Mouse (Mus musculus) ovary, postnatal 36 days (tissue): ENCODE data around the gene Ccdc170.
"Not testable (repeated sequence)": the region's sequence is repeated elsewhere in the genome, so short reads cannot be mapped to it uniquely, and the experiment has no call there.

Experiments used
- DNase-seq: peaks from one replicate; pipeline ENCODE4 v3.0.0; 2022; ENCODE audit warnings: low spot score, mixed read lengths

Ccdc170 gene

DNA sequence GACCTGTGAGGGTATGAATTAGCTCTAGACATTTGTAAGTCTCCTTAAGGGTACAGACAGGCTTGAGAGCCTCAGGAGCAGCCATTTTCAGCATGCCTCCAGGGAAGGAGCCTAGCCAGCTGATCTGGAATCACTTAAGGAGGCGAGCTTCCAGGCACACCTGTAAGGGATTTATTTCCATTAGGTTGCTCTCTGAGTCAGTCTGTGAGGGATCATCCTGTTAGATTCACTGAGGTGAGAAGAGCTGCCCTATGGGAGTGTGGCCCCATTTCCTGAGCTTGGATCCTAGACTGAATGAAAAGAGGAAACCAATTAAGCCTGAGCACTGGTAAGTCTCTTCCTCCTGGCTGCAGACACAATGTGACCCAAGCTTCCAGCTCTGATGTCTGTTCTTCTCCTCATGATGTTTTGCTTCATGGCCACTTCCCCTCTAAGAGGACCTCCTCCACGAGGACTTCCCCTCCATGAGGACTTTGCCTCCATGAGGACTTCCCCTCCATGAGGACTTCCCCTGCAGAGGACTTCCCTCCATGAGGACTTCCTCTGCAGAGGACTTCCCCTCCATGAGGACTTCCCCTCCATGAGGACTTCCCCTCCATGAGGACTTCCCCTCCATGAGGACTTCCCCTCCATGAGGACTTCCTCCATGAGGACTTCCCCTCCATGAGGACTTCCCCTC lies 118.6 kb downstream of the Ccdc170 start:
- no peak for DNase-seq

GRCm38 (mm10) chr10:4601612-4602011 lies 119.3 kb downstream of the Ccdc170 start:
- DNase-seq = not testable (repeated sequence)

DNA sequence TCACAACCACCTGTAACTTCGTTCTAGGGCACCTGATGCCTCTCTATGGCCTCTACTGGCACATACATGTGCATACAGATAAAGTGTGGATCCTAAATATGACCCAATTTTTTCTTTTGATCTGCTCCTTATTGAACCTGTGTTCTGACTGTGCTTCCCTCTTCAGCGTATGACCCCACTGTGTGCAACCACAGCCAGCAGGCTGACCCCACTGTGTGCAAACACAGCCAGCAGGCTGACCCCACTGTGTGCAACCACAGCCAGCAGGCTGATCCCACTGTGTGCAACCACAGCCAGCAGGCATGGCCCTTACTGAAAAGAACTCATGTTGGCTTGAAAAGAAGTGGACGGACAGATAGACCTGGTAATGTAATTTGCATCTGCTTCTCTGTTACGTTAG lies 120.2 kb downstream of the Ccdc170 start:
- no peak for DNase-seq

- DNase-seq = no peak
Measured at GRCm38 (mm10) chr10:4604527-4605209, 122.4 kb downstream of the Ccdc170 start.

- DNase-seq = no peak
Measured at GRCm38 (mm10) chr10:4610234-4610633, 127.9 kb downstream of the Ccdc170 start.

DNA sequence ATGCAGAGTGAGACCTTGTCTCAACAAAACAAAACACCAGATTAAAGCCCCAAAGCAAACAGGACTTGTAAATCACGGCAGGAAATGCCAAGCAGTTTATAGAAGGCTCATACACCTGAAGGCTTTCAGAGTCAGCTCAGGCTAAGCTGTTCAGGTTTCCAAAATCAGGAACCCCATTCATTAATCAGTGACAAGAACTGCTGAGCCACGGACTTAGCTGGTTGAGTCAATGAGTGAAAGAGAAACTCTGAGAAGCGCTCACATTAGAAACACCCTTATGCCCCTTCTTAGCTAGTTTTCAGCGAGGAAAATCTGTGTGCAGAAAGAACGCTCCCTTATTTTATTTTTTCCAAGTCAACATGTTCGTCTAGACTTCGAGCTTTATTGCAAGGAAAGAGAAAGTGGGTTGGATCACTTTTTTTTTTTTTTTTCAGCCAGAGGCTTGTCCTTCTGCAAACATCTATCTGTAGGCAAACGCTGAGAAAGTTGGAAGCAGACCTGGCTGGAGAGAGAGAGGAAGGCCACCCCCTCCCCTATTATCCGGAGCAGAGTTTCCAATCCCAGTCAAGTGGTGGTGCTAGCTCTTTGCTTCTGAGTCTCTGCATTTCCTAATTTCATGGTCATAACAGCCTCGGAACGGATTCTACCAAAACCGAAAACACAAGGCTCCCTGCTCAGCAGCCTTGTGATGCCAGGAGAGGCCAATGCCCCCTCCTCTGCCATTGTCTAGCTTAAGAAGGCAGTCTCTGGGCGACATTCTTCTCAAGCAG lies 129.3 kb downstream of the Ccdc170 start, which contains the start of gene Esr1:
Gene Esr1, plus strand, starts transcription at position 208 of the 770 bp plus-strand sequence.
- DNase-seq = peak; percentile 32
